Mouse (Mus musculus) G1E (cell line): ENCODE results near the gene Jtb. TPM values are rescaled to one million over a fixed set of nuclear protein-coding genes. Genes with fewer than 3 reads are reported as not detected.

Experiments used
- ATAC-seq: 2 replicates; pipeline ENCODE4 v1.8.0; 2016; ENCODE audit warnings: mild to moderate bottlenecking; ENCODE audit not compliant: insufficient number of reproducible peaks, poor library complexity, low FRiP score, severe bottlenecking; ENCODE audit errors: extremely low read depth
- DNase-seq: peaks from one replicate; pipeline ENCODE4 v3.0.0; 2012; ENCODE audit warnings: low spot score
- H3K27me3 ChIP-seq: 2 replicates; pipeline ENCODE4 v1.6.1; 2012; ENCODE audit warnings: mild to moderate bottlenecking, low read length, inconsistent platforms; ENCODE audit not compliant: insufficient read depth
- H3K36me3 ChIP-seq: replicated peaks from 2 replicates; pipeline ENCODE3; 2012; ENCODE audit warnings: mild to moderate bottlenecking, inconsistent platforms
- H3K4me1 ChIP-seq: 2 replicates; pipeline ENCODE4 v1.6.1; 2012; ENCODE audit warnings: low read depth, low read length, inconsistent platforms, mixed read lengths; ENCODE audit not compliant: insufficient read depth
- H3K4me3 ChIP-seq: 2 replicates; pipeline ENCODE4 v1.5.1; 2012; ENCODE audit warnings: low read depth, mild to moderate bottlenecking, inconsistent platforms, low read length, moderate library complexity, mixed read lengths
- H3K9me3 ChIP-seq: replicated peaks from 2 replicates; pipeline ENCODE4 v1.6.1; 2012; ENCODE audit warnings: inconsistent platforms
- CTCF ChIP-seq: IDR thresholded peaks from 2 replicates; pipeline ENCODE4 v1.5.1; 2012; ENCODE audit warnings: low read depth, low read length, inconsistent platforms, mixed read lengths
- GATA1 ChIP-seq: IDR thresholded peaks from 2 replicates; pipeline ENCODE4 v1.6.1; 2012; ENCODE audit warnings: borderline replicate concordance, low read length, inconsistent platforms, mixed read lengths
- GATA2 ChIP-seq: IDR thresholded peaks from 2 replicates; pipeline ENCODE4 v1.6.1; 2012; ENCODE audit warnings: low read depth, low read length, inconsistent platforms, borderline replicate concordance
- POLR2AphosphoS5 ChIP-seq: IDR thresholded peaks from 2 replicates; pipeline ENCODE4 v1.6.1; 2012; ENCODE audit warnings: low read depth, low read length, inconsistent platforms; ENCODE audit not compliant: insufficient replicate concordance
- TAL1 ChIP-seq: conservative IDR thresholded peaks from 2 replicates; pipeline ENCODE4 v1.6.1; 2012; ENCODE audit warnings: low read depth, low read length, inconsistent platforms, mixed read lengths
- polyA plus RNA-seq: library from polyadenylated mRNA; stranded (reverse); fragments of >175 nt; gene quantifications from 2 replicates; pipeline ENCODE4 v1.2.3, GENCODE M21; 2012
- total RNA-seq, 2 experiments: library from RNA; stranded (forward) in 1 of 2; stranded (reverse) in 1 of 2; fragments of 200-1000 nt in 1 of 2; fragments of >200 nt in 1 of 2; fragmentation: Nextera tagmentation in 1 of 2; gene quantifications; 2 replicates each; pipeline ENCODE4 v1.2.3; 2014 to 2017

The Jtb gene
- total and polyA plus RNA-seq, 3 experiments, result 38.8 to 73.6 (median 40.9) TPM

DNA sequence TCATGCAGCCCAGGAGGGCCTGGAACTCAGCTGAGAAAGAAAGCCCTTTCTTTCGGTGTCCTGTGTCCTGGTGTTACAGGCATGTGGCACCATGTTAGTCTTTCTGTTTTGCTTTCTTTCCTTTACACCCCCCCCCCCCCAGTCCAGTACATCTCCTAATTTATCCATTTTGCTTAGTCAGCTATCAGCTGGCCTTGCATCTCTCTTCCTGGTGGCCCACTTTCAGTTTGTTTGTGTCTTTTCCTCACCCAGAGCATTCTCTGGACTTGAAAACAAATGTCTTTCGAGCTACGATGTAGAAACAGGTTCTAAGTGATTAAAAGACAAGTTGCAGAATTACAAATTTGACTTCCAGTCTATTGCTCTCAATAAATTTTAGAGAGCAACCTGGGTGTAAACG lies 8.9 kb upstream of the Jtb start:
- DNase-seq, result no peak
- H3K36me3 ChIP-seq, result no peaks in the 10 kb centered on the region
- H3K4me1 ChIP-seq, result peaks cover 32% of the 10 kb centered on the region
- H3K9me3 ChIP-seq, result no peaks in the 10 kb centered on the region
- no peak for TF ChIP-seq POLR2AphosphoS5
- no peak for TF ChIP-seq TAL1
- no peak for TF ChIP-seq CTCF
- no peak for TF ChIP-seq GATA2
- no peak for TF ChIP-seq GATA1
- no peak for ATAC-seq
- peaks cover 20% of the 10 kb centered on the region for H3K27me3 ChIP-seq
- no peak overlapping the region for H3K4me3 ChIP-seq

DNA sequence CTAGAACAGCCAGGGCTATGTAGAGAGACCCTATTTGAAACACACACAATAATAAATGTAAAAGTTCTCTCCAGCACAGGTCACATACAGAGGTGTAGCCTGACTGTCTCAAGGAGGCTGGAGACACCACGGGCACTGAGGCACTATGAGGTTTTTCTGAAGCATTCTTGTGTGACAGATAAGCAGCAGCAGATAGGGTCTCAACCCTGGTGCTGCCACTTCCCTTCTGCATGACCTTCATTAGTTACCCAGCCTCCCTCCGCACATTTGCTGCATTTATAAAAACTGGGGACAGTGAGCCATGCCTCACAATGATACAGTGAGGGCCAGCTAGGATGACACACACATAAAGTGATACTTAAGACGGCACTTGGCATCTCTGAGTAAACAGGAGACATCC lies 8.5 kb upstream of the Jtb start:
- H3K4me1 ChIP-seq, result peaks cover 32% of the 10 kb centered on the region
- H3K27me3 ChIP-seq, result peaks cover 20% of the 10 kb centered on the region
- H3K4me3 ChIP-seq, result no peak overlapping the region
- TF ChIP-seq GATA1 (no peak), POLR2AphosphoS5 (no peak), GATA2 (no peak), CTCF (no peak), TAL1 (no peak)
- H3K36me3 ChIP-seq, result no peaks in the 10 kb centered on the region
- H3K9me3 ChIP-seq, result no peaks in the 10 kb centered on the region
- no peak for DNase-seq
- ATAC-seq, result no peak

DNA sequence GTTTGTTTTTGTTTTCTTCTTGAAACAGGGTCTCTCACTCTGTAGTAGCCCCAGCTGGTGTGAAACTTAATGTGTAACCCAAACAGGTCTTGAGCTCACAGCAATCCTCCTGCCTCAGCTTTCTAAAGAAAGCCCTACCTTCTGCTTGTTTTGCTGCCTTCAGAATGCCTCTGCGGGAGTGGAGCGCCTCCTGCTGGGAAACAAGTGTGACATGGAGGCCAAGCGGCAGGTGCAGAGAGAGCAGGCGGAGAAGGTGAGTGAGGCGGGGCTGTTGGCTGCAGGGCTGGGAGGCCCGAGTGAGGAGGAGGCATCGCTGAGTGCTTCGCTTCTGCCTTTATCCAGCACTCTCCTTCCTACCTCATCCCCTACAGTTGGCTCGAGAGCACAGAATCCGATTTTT lies 7.1 kb upstream of the Jtb start:
- no peaks in the 10 kb centered on the region for H3K36me3 ChIP-seq
- no peak overlapping the region for H3K4me3 ChIP-seq
- TF ChIP-seq POLR2AphosphoS5 (no peak), GATA2 (no peak), GATA1 (no peak), TAL1 (no peak), CTCF (no peak)
- peaks cover 14% of the 10 kb centered on the region for H3K27me3 ChIP-seq
- no peak for DNase-seq
- peaks cover 4% of the 10 kb centered on the region; the same call in 1 of the 2 replicates for H3K9me3 ChIP-seq
- no peak for ATAC-seq
- peaks cover 32% of the 10 kb centered on the region for H3K4me1 ChIP-seq

DNA sequence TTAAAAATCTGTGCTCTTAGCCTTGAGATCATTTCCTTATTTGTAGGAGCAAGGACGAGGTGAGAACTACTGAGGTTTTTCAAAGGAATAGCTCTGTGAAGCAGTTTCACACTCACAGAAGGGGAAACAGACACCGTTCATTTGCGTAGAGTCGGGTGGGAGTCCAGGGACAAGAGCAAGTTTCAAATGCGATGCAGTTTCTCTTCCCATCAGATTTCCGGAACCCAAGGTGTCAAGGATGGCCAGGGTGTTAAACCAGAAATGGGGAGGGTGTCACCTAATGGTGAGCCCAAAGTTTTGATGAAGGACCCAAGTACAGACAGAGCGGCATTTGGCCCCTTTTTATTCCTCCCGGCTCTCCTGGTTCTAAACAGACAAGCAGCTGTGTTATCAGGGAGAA lies 322 bp upstream of the Jtb start:
- DNase-seq, result no peak
- H3K27me3 ChIP-seq, result no peaks in the 10 kb centered on the region
- H3K4me3 ChIP-seq, result peak overlapping the region; percentile 84
- ATAC-seq, result no peak
- H3K9me3 ChIP-seq, result peaks cover 4% of the 10 kb centered on the region; the same call in 1 of the 2 replicates
- H3K36me3 ChIP-seq, result peaks cover 26% of the 10 kb centered on the region
- TF ChIP-seq POLR2AphosphoS5 (no peak), GATA1 (no peak), CTCF (no peak), TAL1 (no peak), GATA2 (no peak)
- peaks cover 16% of the 10 kb centered on the region for H3K4me1 ChIP-seq

DNA sequence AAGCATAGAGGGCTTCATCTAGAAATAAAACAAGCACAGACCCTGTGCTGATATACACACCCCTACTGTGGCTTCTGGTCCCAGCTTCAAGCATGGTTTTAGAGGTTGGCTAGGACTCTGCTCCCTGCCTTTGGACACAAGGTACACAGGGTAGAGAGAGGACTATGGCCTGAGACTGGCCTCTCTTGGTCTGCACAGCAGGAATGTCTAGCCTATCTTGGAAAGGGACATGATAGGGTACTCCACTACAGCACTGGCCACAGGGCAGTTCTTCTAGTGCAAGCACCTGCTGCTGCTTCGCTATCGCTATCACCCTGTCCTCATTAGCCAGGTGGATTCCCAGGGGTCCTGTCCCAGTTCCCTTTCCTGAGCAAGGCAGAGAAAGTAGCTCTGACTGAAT lies 9.9 kb downstream of the Jtb start:
- no peak for ATAC-seq
- TF ChIP-seq TAL1 (no peak), POLR2AphosphoS5 (no peak), GATA2 (no peak), GATA1 (no peak), CTCF (no peak)

DNA sequence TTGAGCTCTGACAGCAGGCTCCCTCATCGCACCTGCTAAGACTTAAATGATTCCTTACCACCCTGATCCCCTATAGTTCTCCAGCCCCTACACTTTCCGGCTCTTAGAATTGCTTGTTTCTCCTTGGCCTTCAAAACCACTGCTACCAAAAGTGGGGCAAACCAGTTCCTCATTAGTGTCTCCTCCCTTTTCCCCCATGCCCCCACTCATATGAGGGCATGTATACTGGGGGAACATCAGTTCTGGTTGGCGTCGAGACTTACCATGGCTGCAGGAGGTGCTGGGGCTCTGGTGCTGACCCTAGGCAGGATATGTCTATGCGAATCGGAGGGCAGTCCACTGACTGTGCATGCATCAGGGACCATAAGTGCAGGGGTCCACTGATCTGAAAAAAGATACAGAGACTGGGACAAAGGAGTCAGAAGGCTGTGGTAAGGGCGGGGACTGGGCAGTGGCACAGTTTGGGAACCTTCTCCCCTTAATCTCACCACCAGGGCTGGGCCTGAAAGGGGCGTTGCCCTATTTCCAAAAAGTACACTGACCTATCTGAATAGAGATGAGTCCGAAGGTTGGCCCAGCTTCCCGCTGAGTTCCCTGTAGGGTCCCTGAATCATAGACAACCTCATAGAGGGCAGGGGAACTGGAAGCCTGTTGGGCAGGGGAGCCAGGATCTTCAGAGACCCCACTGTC lies 10.4 kb downstream of the Jtb start:
- DNase-seq, result no peak
- Histone ChIP-seq H3K4me3 (no peak overlapping the region), H3K27me3 (peaks cover 22% of the 10 kb centered on the region), H3K9me3 (no peaks in the 10 kb centered on the region), H3K4me1 (peaks cover 31% of the 10 kb centered on the region), H3K36me3 (no peaks in the 10 kb centered on the region)
- TF ChIP-seq TAL1, result no peak
- no peak for TF ChIP-seq GATA1
- TF ChIP-seq GATA2, result no peak
- no peak for TF ChIP-seq POLR2AphosphoS5
- no peak for TF ChIP-seq CTCF
- ATAC-seq, result no peak

More for the DNA sequence above, 9.9 kb downstream of the Jtb start:
- no peak overlapping the region for H3K4me3 ChIP-seq
- peaks cover 26% of the 10 kb centered on the region for H3K4me1 ChIP-seq
- peaks cover 22% of the 10 kb centered on the region for H3K27me3 ChIP-seq
- no peaks in the 10 kb centered on the region for H3K9me3 ChIP-seq
- H3K36me3 ChIP-seq, result peaks cover 3% of the 10 kb centered on the region
- no peak for DNase-seq
